Mouse (Mus musculus): ENCODE measurements around the gene Mon1a. TPM values are rescaled to one million over a fixed set of nuclear protein-coding genes. Genes with fewer than 3 reads are reported as not detected.

The Mon1a gene
- total RNA-seq, 2 experiments from 2014 or later, result 11.8 to 11.9 TPM

- no peak for DNase-seq (ENCODE audit: low spot score in 2 of 2)
Measured at GRCm38 (mm10) chr9:107907801-107908120, 19.8 kb downstream of the Mon1a start.

GRCm38 (mm10) chr9:107908410-107909158, 20.6 kb downstream of the Mon1a start:
- no peak for DNase-seq (ENCODE audit: low spot score in 2 of 2)

- DNase-seq (ENCODE audit: low spot score in 2 of 2), result no peak
Measured at GRCm38 (mm10) chr9:107910025-107910769, 22.2 kb downstream of the Mon1a start.

- no peak for DNase-seq (ENCODE audit: low spot score in 2 of 2)
Measured at GRCm38 (mm10) chr9:107914764-107915420, 26.9 kb downstream of the Mon1a start.

GRCm38 (mm10) chr9:107917895-107918608, 30.1 kb downstream of the Mon1a start:
- no peak for DNase-seq (ENCODE audit: low spot score in 2 of 2)

GRCm38 (mm10) chr9:107918884-107919283, 30.9 kb downstream of the Mon1a start:
- DNase-seq (ENCODE audit: low spot score in 2 of 2), result no peak

- DNase-seq (ENCODE audit: low spot score in 2 of 2), result no peak
Measured at GRCm38 (mm10) chr9:107919441-107919840, 31.5 kb downstream of the Mon1a start.

- DNase-seq (ENCODE audit: low spot score in 2 of 2), result no peak
Measured at GRCm38 (mm10) chr9:107923021-107923420, 35.1 kb downstream of the Mon1a start.

GRCm38 (mm10) chr9:107923956-107924355, 36.0 kb downstream of the Mon1a start:
- no peak for DNase-seq (ENCODE audit: low spot score in 2 of 2)

- DNase-seq (ENCODE audit: low spot score in 2 of 2), result no peak
Measured at GRCm38 (mm10) chr9:107925251-107925650, 37.3 kb downstream of the Mon1a start.

GRCm38 (mm10) chr9:107926920-107927420, 39.0 kb downstream of the Mon1a start:
- DNase-seq (ENCODE audit: low spot score in 2 of 2), result no peak

GRCm38 (mm10) chr9:107927749-107928148, 39.8 kb downstream of the Mon1a start:
- DNase-seq (ENCODE audit: low spot score in 2 of 2), result no peak

- no peak for DNase-seq (ENCODE audit: low spot score in 2 of 2)
Measured at GRCm38 (mm10) chr9:107928169-107928568, 40.2 kb downstream of the Mon1a start, which contains the start of gene Actl11. TSS of gene Actl11 (plus strand) at chr9:107928469.

GRCm38 (mm10) chr9:107932221-107932620, 44.3 kb downstream of the Mon1a start:
- DNase-seq (ENCODE audit: low spot score in 2 of 2), result no peak

- DNase-seq (ENCODE audit: low spot score in 2 of 2), result no peak
Measured at GRCm38 (mm10) chr9:107934146-107934545, 46.2 kb downstream of the Mon1a start.

GRCm38 (mm10) chr9:107935374-107935773, 47.4 kb downstream of the Mon1a start, which contains the start of gene Camkv:
TSS of gene Camkv (plus strand) at chr9:107935674.
- DNase-seq (ENCODE audit: low spot score in 2 of 2), result no peak

GRCm38 (mm10) chr9:107935790-107936214, 47.9 kb downstream of the Mon1a start:
- DNase-seq (ENCODE audit: low spot score in 2 of 2), result no peak

- no peak for DNase-seq (ENCODE audit: low spot score in 2 of 2)
Measured at GRCm38 (mm10) chr9:107936215-107936822, 48.4 kb downstream of the Mon1a start.

GRCm38 (mm10) chr9:107936831-107937230, 48.9 kb downstream of the Mon1a start:
- DNase-seq (ENCODE audit: low spot score in 2 of 2), result no peak

Data from adrenal gland, postnatal 4 days (tissue).